Mouse (Mus musculus): Measurements from ENCODE around the gene Akr1b3.

- TF ChIP-seq CTCF (conservative IDR thresholded peaks at IDR 0.05; ENCODE audit: low read length) (no peak), POU5F1 (IDR thresholded peaks at IDR 0.05; ENCODE audit: borderline replicate concordance, low read length) (no peak)
These were observed 35.1 kb upstream of the Akr1b3 start for GRCm38 (mm10) chr6:34352401-34352800.

Measured in E14TG2a.4 (cell line).